Mouse (Mus musculus): Measurements from ENCODE around the gene Trp53rka. TPM values are rescaled to one million over a fixed set of nuclear protein-coding genes. Genes with fewer than 3 reads are reported as not detected.

The Trp53rka gene
- polyA plus RNA-seq, 1 experiment from 2014 or later = 42.2 TPM

Other genes starting within 250 kb of the Trp53rka start
- gene Slc35c2, start 205.5 kb downstream of the Trp53rka start, polyA plus RNA-seq (2016; fragmentation: Nextera tagmentation; extraction: Ambion mirVana) = 57.3 and 61.9 TPM in 2 replicates
- 56.5 and 61.3 TPM in 2 replicates for gene Elmo2, start 166.8 kb downstream of the Trp53rka start, polyA plus RNA-seq (2016; fragmentation: Nextera tagmentation; extraction: Ambion mirVana)
- gene Zfp663, start 124.6 kb downstream of the Trp53rka start, polyA plus RNA-seq (2016; fragmentation: Nextera tagmentation; extraction: Ambion mirVana) = 0.23 and 0.60 TPM in 2 replicates
- gene Zfp334, start 105.1 kb downstream of the Trp53rka start, polyA plus RNA-seq (2016; fragmentation: Nextera tagmentation; extraction: Ambion mirVana) = 9.3 and 12.2 TPM in 2 replicates
- gene Ocstamp, start 92.9 kb downstream of the Trp53rka start, polyA plus RNA-seq (2016; fragmentation: Nextera tagmentation; extraction: Ambion mirVana) = 0.07 and 0.39 TPM in 2 replicates
- gene Slc13a3, start 20.1 kb downstream of the Trp53rka start, polyA plus RNA-seq (2016; fragmentation: Nextera tagmentation; extraction: Ambion mirVana) = 0.14 and 0.53 TPM in 2 replicates
- gene Slc2a10, start 10.5 kb upstream of the Trp53rka start, polyA plus RNA-seq (2016; fragmentation: Nextera tagmentation; extraction: Ambion mirVana) = 4.2 and 4.6 TPM in 2 replicates
- gene Eya2, start 101.7 kb upstream of the Trp53rka start, polyA plus RNA-seq (2016; fragmentation: Nextera tagmentation; extraction: Ambion mirVana) = 0.34 and 1.7 TPM in 2 replicates